Mouse (Mus musculus): Measurements from ENCODE around the gene Fahd2a. TPM values are rescaled to one million over a fixed set of nuclear protein-coding genes. Genes with fewer than 3 reads are reported as not detected.
A peak's percentile ranks its signal among the peaks of the same experiment; 100 is the strongest.

Fahd2a gene
- 6.6 and 8.7 TPM in 2 replicates for total RNA-seq (2012; rRNA removed)

- TF ChIP-seq MAFK (IDR thresholded peaks at IDR 0.05; ENCODE audit: insufficient read depth, low read depth, low read length) = no peak
- peak; percentile 82 for TF ChIP-seq HCFC1 (IDR thresholded peaks at IDR 0.05; ENCODE audit: borderline replicate concordance, insufficient read depth, low read length)
Measured at GRCm38 (mm10) chr2:127444055-127444789, at the start of gene Fahd2a. Gene Fahd2a (minus strand): TSS chr2:127444565.

GRCm38 (mm10) chr2:127484476-127485170, 40.3 kb upstream of the Fahd2a start:
- no peaks in the 10 kb centered on the region for H3K9me3 ChIP-seq (ENCODE audit: control insufficient read depth, insufficient read depth, low read depth, low read length)

More at GRCm38 (mm10) chr2:127444055-127444789, at the start of gene Fahd2a:
- in situ Hi-C loops (cut with MboI; ENCODE audit: low sequenced_read_pairs in 2 of 2, unreplicated experiment in 2 of 2) = no loop called here
- Histone ChIP-seq H3K27ac (ENCODE audit: insufficient read depth, low read depth, low read length, poor library complexity, severe bottlenecking) (no peak within 1 kb of the TSS), H3K36me3 (ENCODE audit: control insufficient read depth, insufficient read depth, low read length, poor library complexity, severe bottlenecking) (no peaks in the 10 kb centered on the region), H3K9me3 (ENCODE audit: control insufficient read depth, insufficient read depth, low read depth, low read length) (no peaks in the 10 kb centered on the region), H3K4me3 (ENCODE audit: insufficient read depth in 1 of 2, low read depth in 1 of 2, low read length in 2 of 2, poor library complexity in 1 of 2, severe bottlenecking in 1 of 2) (peak within 1 kb of the TSS; percentile 87 to 90), H3K9ac (ENCODE audit: insufficient read depth, low read depth, low read length, poor library complexity, severe bottlenecking) (peak within 1 kb of the TSS; percentile 84), H3K4me1 (ENCODE audit: control insufficient read depth in 2 of 2, insufficient read depth in 2 of 2, low read length in 2 of 2, poor library complexity in 1 of 2) (peaks cover 0 to 6% of the 10 kb centered on the region in 2 experiments; a peak in 1 of 4 replicates)
- DNase-seq (ENCODE audit: low read depth, low spot score) = peak; percentile 93

GRCm38 (mm10) chr2:127483001-127483400, 38.6 kb upstream of the Fahd2a start:
- no peak for TF ChIP-seq ZNF384 (IDR thresholded peaks at IDR 0.05; ENCODE audit: low read depth, low read length)
- TF ChIP-seq MAFK (IDR thresholded peaks at IDR 0.05; ENCODE audit: insufficient read depth, low read depth, low read length) = no peak
- TF ChIP-seq ZC3H11A (IDR thresholded peaks at IDR 0.05; ENCODE audit: borderline replicate concordance, low read depth, low read length) = no peak
- no peak for TF ChIP-seq CHD2 (IDR thresholded peaks at IDR 0.05; ENCODE audit: low read depth, low read length)
- no peak for TF ChIP-seq HCFC1 (IDR thresholded peaks at IDR 0.05; ENCODE audit: borderline replicate concordance, insufficient read depth, low read length)
- in situ Hi-C loops (cut with MboI; ENCODE audit: low sequenced_read_pairs in 2 of 2, unreplicated experiment in 2 of 2) = no loop called here

More at GRCm38 (mm10) chr2:127484476-127485170, 40.3 kb upstream of the Fahd2a start:
- Histone ChIP-seq H3K36me3 (ENCODE audit: control insufficient read depth, insufficient read depth, low read length, poor library complexity, severe bottlenecking) (no peaks in the 10 kb centered on the region), H3K9ac (ENCODE audit: insufficient read depth, low read depth, low read length, poor library complexity, severe bottlenecking) (no peak overlapping the region), H3K4me3 (ENCODE audit: insufficient read depth in 1 of 2, low read depth in 1 of 2, low read length in 2 of 2, poor library complexity in 1 of 2, severe bottlenecking in 1 of 2) (peak overlapping the region in 1 of 2 experiments; percentile 49; a peak in 1 of 4 replicates), H3K4me1 (ENCODE audit: control insufficient read depth in 2 of 2, insufficient read depth in 2 of 2, low read length in 2 of 2, poor library complexity in 1 of 2) (peaks cover 0 to 5% of the 10 kb centered on the region in 2 experiments; a peak in 2 of 4 replicates), H3K27ac (ENCODE audit: insufficient read depth, low read depth, low read length, poor library complexity, severe bottlenecking) (no peak overlapping the region)
- in situ Hi-C loops (cut with MboI; ENCODE audit: low sequenced_read_pairs in 2 of 2, unreplicated experiment in 2 of 2) = no loop called here
- DNase-seq (ENCODE audit: low read depth, low spot score) = peak; percentile 70
- TF ChIP-seq ZC3H11A (IDR thresholded peaks at IDR 0.05; ENCODE audit: borderline replicate concordance, low read depth, low read length) = no peak
- TF ChIP-seq HCFC1 (IDR thresholded peaks at IDR 0.05; ENCODE audit: borderline replicate concordance, insufficient read depth, low read length) = no peak
- TF ChIP-seq ZNF384 (IDR thresholded peaks at IDR 0.05; ENCODE audit: low read depth, low read length) = no peak
- TF ChIP-seq MAFK (IDR thresholded peaks at IDR 0.05; ENCODE audit: insufficient read depth, low read depth, low read length) = no peak
- TF ChIP-seq CHD2 (IDR thresholded peaks at IDR 0.05; ENCODE audit: low read depth, low read length) = no peak

GRCm38 (mm10) chr2:127482533-127482911, 38.2 kb upstream of the Fahd2a start:
- in situ Hi-C loops (cut with MboI; ENCODE audit: low sequenced_read_pairs in 2 of 2, unreplicated experiment in 2 of 2) = no loop called here
- no peaks in the 10 kb centered on the region for H3K36me3 ChIP-seq (ENCODE audit: control insufficient read depth, insufficient read depth, low read length, poor library complexity, severe bottlenecking)
- peak overlapping the region; percentile 2; the same call in 1 of the 2 replicates for H3K27ac ChIP-seq (ENCODE audit: insufficient read depth, low read depth, low read length, poor library complexity, severe bottlenecking)
- H3K9me3 ChIP-seq (ENCODE audit: control insufficient read depth, insufficient read depth, low read depth, low read length) = no peaks in the 10 kb centered on the region
- TF ChIP-seq ZC3H11A (IDR thresholded peaks at IDR 0.05; ENCODE audit: borderline replicate concordance, low read depth, low read length) = no peak
- no peak for TF ChIP-seq CHD2 (IDR thresholded peaks at IDR 0.05; ENCODE audit: low read depth, low read length)
- TF ChIP-seq ZNF384 (IDR thresholded peaks at IDR 0.05; ENCODE audit: low read depth, low read length) = no peak
- TF ChIP-seq HCFC1 (IDR thresholded peaks at IDR 0.05; ENCODE audit: borderline replicate concordance, insufficient read depth, low read length) = no peak
- TF ChIP-seq MAFK (IDR thresholded peaks at IDR 0.05; ENCODE audit: insufficient read depth, low read depth, low read length) = no peak
- peak overlapping the region; percentile 66; the same call in 1 of the 2 replicates for H3K9ac ChIP-seq (ENCODE audit: insufficient read depth, low read depth, low read length, poor library complexity, severe bottlenecking)
- peak overlapping the region; percentile 62 to 73 for H3K4me3 ChIP-seq (ENCODE audit: insufficient read depth in 1 of 2, low read depth in 1 of 2, low read length in 2 of 2, poor library complexity in 1 of 2, severe bottlenecking in 1 of 2)
- DNase-seq (ENCODE audit: low read depth, low spot score) = peak; percentile 59
- H3K4me1 ChIP-seq (ENCODE audit: control insufficient read depth in 2 of 2, insufficient read depth in 2 of 2, low read length in 2 of 2, poor library complexity in 1 of 2) = peaks cover 0 to 5% of the 10 kb centered on the region in 2 experiments; a peak in 2 of 4 replicates

More at GRCm38 (mm10) chr2:127483001-127483400, 38.6 kb upstream of the Fahd2a start:
- Histone ChIP-seq H3K27ac (ENCODE audit: insufficient read depth, low read depth, low read length, poor library complexity, severe bottlenecking) (no peak overlapping the region; the same call in 1 of the 2 replicates), H3K36me3 (ENCODE audit: control insufficient read depth, insufficient read depth, low read length, poor library complexity, severe bottlenecking) (no peaks in the 10 kb centered on the region), H3K4me1 (ENCODE audit: control insufficient read depth in 2 of 2, insufficient read depth in 2 of 2, low read length in 2 of 2, poor library complexity in 1 of 2) (peaks cover 0 to 5% of the 10 kb centered on the region in 2 experiments; a peak in 2 of 4 replicates), H3K9me3 (ENCODE audit: control insufficient read depth, insufficient read depth, low read depth, low read length) (no peaks in the 10 kb centered on the region), H3K4me3 (ENCODE audit: insufficient read depth in 1 of 2, low read depth in 1 of 2, low read length in 2 of 2, poor library complexity in 1 of 2, severe bottlenecking in 1 of 2) (peak overlapping the region; percentile 62 to 73), H3K9ac (ENCODE audit: insufficient read depth, low read depth, low read length, poor library complexity, severe bottlenecking) (no peak overlapping the region; the same call in 1 of the 2 replicates)
- no peak for DNase-seq (ENCODE audit: low read depth, low spot score)

Measured in ES-E14 (cell line).